Mouse (Mus musculus): ENCODE results near the gene Csf2ra. TPM values are rescaled to one million over a fixed set of nuclear protein-coding genes. Genes with fewer than 3 reads are reported as not detected.
"Not testable (repeated sequence)": the region's sequence is repeated elsewhere in the genome, so short reads cannot be mapped to it uniquely, and the experiment has no call there.

Gene Csf2ra
- polyA plus RNA-seq (2015; fragmentation: Nextera tagmentation; extraction: Ambion mirVana), result 36.7 and 37.3 TPM in 2 replicates

DNA sequence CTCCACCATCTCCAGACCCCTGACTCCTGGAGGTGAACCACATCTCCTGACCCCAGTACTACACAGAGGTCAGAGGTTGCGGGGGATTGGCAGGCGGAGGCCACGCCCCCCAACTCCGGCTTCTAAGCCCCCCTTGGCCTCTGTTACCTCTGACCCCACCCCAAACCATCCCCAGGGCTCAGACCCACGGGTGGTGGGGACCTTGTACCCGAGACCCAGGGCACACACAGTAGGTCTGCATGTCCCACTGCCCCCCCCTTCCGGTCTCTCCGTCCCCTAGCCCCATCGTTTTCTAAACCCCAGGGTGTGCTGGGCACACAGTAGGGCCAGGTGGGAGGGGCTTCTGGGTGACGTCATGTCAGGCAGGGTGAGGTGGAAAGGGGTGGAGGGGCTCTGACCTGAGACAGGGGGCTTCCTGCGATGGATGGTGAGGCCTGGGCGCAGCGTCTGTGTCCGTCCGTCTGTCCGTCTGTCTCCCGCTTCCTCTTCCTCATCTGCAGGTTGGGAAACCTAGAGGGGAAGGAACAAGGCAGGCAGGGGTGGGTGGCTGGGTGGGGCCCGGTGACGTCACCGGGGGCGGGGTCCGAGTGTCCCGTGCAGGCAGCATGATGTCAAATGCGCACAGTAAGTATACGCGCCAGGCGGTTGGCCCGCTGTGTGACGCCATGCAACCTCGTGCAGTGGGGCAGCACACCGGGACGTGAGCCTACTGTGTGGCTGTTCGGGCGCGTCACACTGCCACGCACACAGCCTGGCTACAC is at the start of gene Csf2ra:
TSS of gene Csf2ra (minus strand) at position 489 of the 761 bp plus-strand sequence.
- peak within 1 kb of the TSS; percentile 65 for H3K4me2 ChIP-seq (replicated peaks)
- H3K4me1 ChIP-seq, result no peaks in the 10 kb centered on the region
- H3K9me3 ChIP-seq, result no peaks in the 10 kb centered on the region
- no peak for ATAC-seq (ENCODE audit: low FRiP score, low read depth)
- 57% methylated on average over 36 of the region's 36 CpGs for WGBS
- peak within 1 kb of the TSS; percentile 58 for H3K4me3 ChIP-seq
- no peaks in the 10 kb centered on the region for H3K27me3 ChIP-seq
- peak within 1 kb of the TSS; percentile 84; the same call in 1 of the 2 replicates for H3K27ac ChIP-seq
- H3K36me3 ChIP-seq, result no peaks in the 10 kb centered on the region
- H3K9ac ChIP-seq, result peak within 1 kb of the TSS; percentile 53; the same call in 1 of the 2 replicates

GRCm38 (mm10) chr19:61275446-61275845 is 47.2 kb upstream of the Csf2ra start:
- no peaks in the 10 kb centered on the region for H3K27me3 ChIP-seq
- no peak overlapping the region for H3K4me2 ChIP-seq (replicated peaks)
- H3K36me3 ChIP-seq, result no peaks in the 10 kb centered on the region
- ATAC-seq (ENCODE audit: low FRiP score, low read depth), result no peak
- no peaks in the 10 kb centered on the region for H3K9me3 ChIP-seq
- H3K27ac ChIP-seq, result no peak overlapping the region
- no peak overlapping the region for H3K9ac ChIP-seq
- WGBS, result 96% methylated on average over 1 of the region's 1 CpGs
- no peak overlapping the region for H3K4me3 ChIP-seq
- no peaks in the 10 kb centered on the region for H3K4me1 ChIP-seq

GRCm38 (mm10) chr19:61269141-61269540 is 40.9 kb upstream of the Csf2ra start:
- not testable (repeated sequence) for H3K9ac ChIP-seq; H3K27ac ChIP-seq; H3K9me3 ChIP-seq; H3K36me3 ChIP-seq; H3K4me3 ChIP-seq; H3K27me3 ChIP-seq; H3K4me1 ChIP-seq; H3K4me2 ChIP-seq (replicated peaks); ATAC-seq (ENCODE audit: low FRiP score, low read depth)
- 30% methylated on average over 11 of the region's 11 CpGs for WGBS

DNA sequence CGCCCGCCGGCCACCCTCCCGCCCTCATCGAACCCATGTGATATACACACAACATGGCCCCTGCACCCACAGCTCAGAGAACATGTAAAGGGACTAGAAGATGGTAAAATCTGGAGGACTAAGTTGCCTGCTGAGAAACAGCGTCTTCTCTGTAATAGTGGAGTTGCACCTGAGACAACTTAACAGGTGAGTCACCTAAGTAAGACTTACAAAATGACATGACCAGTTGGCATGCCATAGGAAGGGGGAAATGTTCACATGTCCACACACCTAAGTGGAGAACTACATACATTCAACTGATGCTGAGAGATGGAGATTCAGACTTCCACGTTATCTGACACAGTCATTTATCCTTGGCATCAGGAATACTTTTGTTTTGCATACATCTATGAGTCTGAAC is 38.9 kb upstream of the Csf2ra start:
- no peak overlapping the region for H3K27ac ChIP-seq
- H3K4me3 ChIP-seq, result no peak overlapping the region
- H3K36me3 ChIP-seq, result no peaks in the 10 kb centered on the region
- no peak overlapping the region for H3K9ac ChIP-seq
- H3K27me3 ChIP-seq, result no peaks in the 10 kb centered on the region
- no peaks in the 10 kb centered on the region for H3K9me3 ChIP-seq
- H3K4me1 ChIP-seq, result no peaks in the 10 kb centered on the region
- no peak overlapping the region for H3K4me2 ChIP-seq (replicated peaks)
- 22% methylated on average over 7 of the region's 7 CpGs for WGBS
- ATAC-seq (ENCODE audit: low FRiP score, low read depth), result no peak

DNA sequence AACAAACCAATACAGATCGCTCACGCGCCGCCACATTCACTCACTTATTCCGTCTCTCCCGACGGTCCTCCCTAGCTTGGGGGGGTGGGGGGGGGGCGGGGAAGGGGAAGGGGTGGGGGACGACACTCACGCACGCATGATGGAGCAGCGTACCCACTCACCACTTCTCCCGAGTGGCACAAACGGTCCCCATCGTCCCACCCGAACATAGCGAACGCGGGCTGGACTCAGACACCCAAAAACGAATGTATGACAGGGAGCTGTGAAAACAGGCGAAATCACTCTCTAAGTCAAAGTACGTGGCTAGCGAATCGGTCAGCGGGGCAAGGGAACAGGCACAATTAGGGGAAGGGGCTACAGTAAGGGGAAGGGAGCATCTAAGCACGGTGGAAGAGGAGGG is 38.4 kb upstream of the Csf2ra start:
- Histone ChIP-seq H3K9me3 (no peaks in the 10 kb centered on the region), H3K9ac (no peak overlapping the region), H3K4me2 (replicated peaks) (no peak overlapping the region), H3K27ac (no peak overlapping the region), H3K36me3 (no peaks in the 10 kb centered on the region), H3K4me1 (no peaks in the 10 kb centered on the region), H3K4me3 (no peak overlapping the region), H3K27me3 (no peaks in the 10 kb centered on the region)
- WGBS, result 2% methylated on average over 25 of the region's 26 CpGs
- ATAC-seq (ENCODE audit: low FRiP score, low read depth), result no peak

GRCm38 (mm10) chr19:61266246-61266615 is 38.0 kb upstream of the Csf2ra start:
- no peaks in the 10 kb centered on the region for H3K36me3 ChIP-seq
- no peak overlapping the region for H3K9ac ChIP-seq
- no peaks in the 10 kb centered on the region for H3K27me3 ChIP-seq
- H3K9me3 ChIP-seq, result no peaks in the 10 kb centered on the region
- H3K4me3 ChIP-seq, result no peak overlapping the region
- no peaks in the 10 kb centered on the region for H3K4me1 ChIP-seq
- H3K27ac ChIP-seq, result no peak overlapping the region
- ATAC-seq (ENCODE audit: low FRiP score, low read depth), result no peak
- no peak overlapping the region for H3K4me2 ChIP-seq (replicated peaks)
- WGBS, result 1% methylated on average over 12 of the region's 12 CpGs

- WGBS, result 23% methylated on average over 3 of the region's 3 CpGs
- Histone ChIP-seq H3K4me3 (no peak overlapping the region), H3K9ac (no peak overlapping the region), H3K4me1 (no peaks in the 10 kb centered on the region), H3K27me3 (no peaks in the 10 kb centered on the region), H3K27ac (no peak overlapping the region), H3K4me2 (replicated peaks) (no peak overlapping the region), H3K9me3 (no peaks in the 10 kb centered on the region), H3K36me3 (no peaks in the 10 kb centered on the region)
- ATAC-seq (ENCODE audit: low FRiP score, low read depth), result no peak
These were observed 37.4 kb upstream of the Csf2ra start for GRCm38 (mm10) chr19:61265349-61266245.

DNA sequence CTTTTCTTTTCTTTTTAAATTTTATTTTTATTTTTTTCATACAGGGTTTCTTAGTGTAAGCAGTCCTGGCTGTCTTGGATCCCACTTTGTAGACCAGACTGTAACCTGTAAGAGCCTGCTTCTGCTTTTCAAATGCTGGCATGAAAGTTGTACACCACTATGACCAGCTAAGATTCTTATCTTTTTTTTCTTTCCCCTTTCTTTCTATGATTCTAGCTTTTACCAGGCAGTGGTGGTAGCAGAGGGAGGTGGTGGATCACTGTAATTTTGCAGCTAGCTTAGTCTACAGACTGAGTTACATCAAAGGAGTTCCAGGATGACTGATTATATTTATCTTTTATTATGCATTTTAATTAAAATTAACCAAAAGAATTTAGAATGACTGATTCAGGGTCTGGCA is 36.7 kb upstream of the Csf2ra start:
- H3K4me3 ChIP-seq, result no peak overlapping the region

DNA sequence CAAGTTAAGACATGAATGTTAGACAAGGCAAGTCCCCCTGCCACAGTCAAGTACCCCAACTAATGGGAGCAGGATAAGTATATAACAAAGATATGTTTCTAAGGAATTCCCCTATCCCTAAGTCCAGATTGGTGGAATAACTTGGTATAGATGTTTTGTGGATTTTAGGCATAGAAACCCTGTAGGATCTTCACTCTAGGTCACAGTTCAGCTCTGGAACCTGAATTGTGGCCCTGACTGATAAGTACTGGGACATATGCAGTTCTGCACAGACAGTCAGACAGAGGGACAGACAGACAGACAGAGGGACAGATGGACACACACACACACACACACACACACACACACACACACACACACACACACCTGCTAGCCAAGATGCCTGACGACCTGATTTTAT is 36.0 kb upstream of the Csf2ra start:
- H3K4me2 ChIP-seq (replicated peaks), result no peak overlapping the region
- no peaks in the 10 kb centered on the region for H3K27me3 ChIP-seq
- H3K4me3 ChIP-seq, result no peak overlapping the region
- H3K27ac ChIP-seq, result no peak overlapping the region
- no peak overlapping the region for H3K9ac ChIP-seq
- H3K9me3 ChIP-seq, result no peaks in the 10 kb centered on the region
- WGBS, result 63% methylated on average over 1 of the region's 1 CpGs
- no peaks in the 10 kb centered on the region for H3K4me1 ChIP-seq
- H3K36me3 ChIP-seq, result no peaks in the 10 kb centered on the region
- no peak for ATAC-seq (ENCODE audit: low FRiP score, low read depth)

More for the DNA sequence above, 36.7 kb upstream of the Csf2ra start:
- H3K36me3 ChIP-seq, result no peaks in the 10 kb centered on the region
- H3K4me1 ChIP-seq, result no peaks in the 10 kb centered on the region
- no peak overlapping the region for H3K4me2 ChIP-seq (replicated peaks)
- no peak for ATAC-seq (ENCODE audit: low FRiP score, low read depth)
- H3K27ac ChIP-seq, result no peak overlapping the region
- no peak overlapping the region for H3K9ac ChIP-seq
- no peaks in the 10 kb centered on the region for H3K27me3 ChIP-seq
- no peaks in the 10 kb centered on the region for H3K9me3 ChIP-seq

GRCm38 (mm10) chr19:61261241-61261640 is 33.0 kb upstream of the Csf2ra start:
- no peaks in the 10 kb centered on the region for H3K4me1 ChIP-seq
- no peaks in the 10 kb centered on the region for H3K36me3 ChIP-seq
- WGBS, result 82% methylated on average over 1 of the region's 1 CpGs
- no peak for ATAC-seq (ENCODE audit: low FRiP score, low read depth)
- no peak overlapping the region for H3K27ac ChIP-seq
- H3K9me3 ChIP-seq, result no peaks in the 10 kb centered on the region
- no peak overlapping the region for H3K9ac ChIP-seq
- H3K4me2 ChIP-seq (replicated peaks), result no peak overlapping the region
- no peaks in the 10 kb centered on the region for H3K27me3 ChIP-seq
- H3K4me3 ChIP-seq, result no peak overlapping the region

GRCm38 (mm10) chr19:61257733-61258132 is 29.5 kb upstream of the Csf2ra start:
- Histone ChIP-seq H3K4me3 (no peak overlapping the region), H3K4me2 (replicated peaks) (no peak overlapping the region), H3K9ac (no peak overlapping the region), H3K4me1 (no peaks in the 10 kb centered on the region), H3K36me3 (no peaks in the 10 kb centered on the region), H3K9me3 (no peaks in the 10 kb centered on the region), H3K27ac (no peak overlapping the region), H3K27me3 (no peaks in the 10 kb centered on the region)
- 94% methylated on average over 18 of the region's 18 CpGs for WGBS
- ATAC-seq (ENCODE audit: low FRiP score, low read depth), result no peak

GRCm38 (mm10) chr19:61256166-61256887 is 28.1 kb upstream of the Csf2ra start:
- H3K4me3 ChIP-seq, result no peak overlapping the region
- WGBS, result 88% methylated on average over 7 of the region's 7 CpGs
- no peaks in the 10 kb centered on the region for H3K27me3 ChIP-seq
- no peaks in the 10 kb centered on the region for H3K9me3 ChIP-seq
- ATAC-seq (ENCODE audit: low FRiP score, low read depth), result no peak
- no peaks in the 10 kb centered on the region for H3K4me1 ChIP-seq
- no peak overlapping the region for H3K4me2 ChIP-seq (replicated peaks)
- no peaks in the 10 kb centered on the region for H3K36me3 ChIP-seq
- no peak overlapping the region for H3K27ac ChIP-seq
- H3K9ac ChIP-seq, result no peak overlapping the region

Data from limb, embryonic 13.5 days (tissue).